Mouse (Mus musculus) left cerebral cortex, adult 11 months (tissue): ENCODE measurements around the gene Prss54.

ENCODE experiments used
- DNase-seq: peaks from one replicate; pipeline ENCODE4 v3.0.0; 2022; ENCODE audit warnings: low spot score

Gene Prss54

DNA sequence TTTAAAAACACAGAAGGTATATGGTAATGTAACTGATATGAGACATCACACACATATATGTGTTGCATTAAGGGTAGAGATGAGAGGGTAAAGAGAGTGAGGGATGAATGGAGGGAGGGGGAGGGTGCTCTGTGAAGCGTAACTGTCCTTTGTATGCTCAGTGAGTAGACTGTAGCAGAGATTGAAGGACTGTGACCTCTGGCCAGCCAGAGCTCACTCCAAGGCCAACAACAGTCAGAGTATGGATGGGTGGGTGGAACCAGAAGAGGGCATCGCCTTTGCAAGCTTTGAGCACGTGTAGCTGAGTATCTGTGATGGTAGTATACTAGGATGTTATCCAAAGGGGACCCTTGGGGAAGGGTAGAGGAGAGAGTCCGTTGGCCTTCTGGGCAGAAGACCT, 24.6 kb downstream of the Prss54 start:
- no peak for DNase-seq

- no peak for DNase-seq
Observed at GRCm38 (mm10) chr8:95549871-95550829, 26.0 kb downstream of the Prss54 start.

GRCm38 (mm10) chr8:95547931-95548330, 28.2 kb downstream of the Prss54 start:
- DNase-seq = no peak

- DNase-seq = no peak
Observed at GRCm38 (mm10) chr8:95546986-95547385, 29.2 kb downstream of the Prss54 start.

- no peak for DNase-seq
Observed at GRCm38 (mm10) chr8:95545815-95546214, 30.3 kb downstream of the Prss54 start.

DNA sequence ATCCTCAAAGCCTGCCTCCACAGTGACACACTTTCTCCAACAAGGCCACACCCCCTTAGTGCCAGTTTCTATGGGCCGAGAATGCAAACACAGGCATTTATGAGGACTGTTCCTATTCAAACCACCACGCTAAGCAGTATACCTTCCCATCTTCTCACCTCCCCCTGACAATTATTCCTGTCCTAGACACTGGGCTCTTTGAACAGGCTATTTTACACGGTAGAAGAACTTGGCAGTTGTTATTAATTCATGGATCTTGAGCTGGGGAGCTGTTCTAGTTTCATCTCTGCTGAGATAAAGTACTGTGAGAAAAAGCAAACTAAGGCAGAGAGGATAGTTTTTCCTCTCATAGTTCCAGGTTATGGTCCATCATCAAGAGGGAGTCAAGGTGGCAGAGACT, 33.1 kb downstream of the Prss54 start:
- no peak for DNase-seq

DNA sequence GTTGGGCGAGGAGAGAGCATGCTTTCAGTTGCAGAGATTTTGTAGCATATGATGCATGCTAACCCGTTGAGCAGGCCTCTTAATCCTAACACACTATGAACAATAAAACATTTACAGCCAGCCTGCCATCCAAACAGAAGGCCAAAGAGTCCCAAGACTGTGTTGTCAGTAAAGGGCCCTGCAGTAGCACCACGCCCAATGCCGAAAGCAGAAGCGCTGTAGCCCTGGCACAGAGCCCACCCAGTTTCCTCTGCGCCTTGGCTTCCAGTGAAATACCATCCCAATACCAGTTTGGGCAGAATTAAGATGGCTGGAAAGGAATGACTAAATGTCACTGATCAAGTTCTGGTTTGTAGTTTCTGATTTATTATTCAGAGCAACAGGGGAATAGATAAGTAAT, 33.9 kb downstream of the Prss54 start:
- DNase-seq = no peak

DNA sequence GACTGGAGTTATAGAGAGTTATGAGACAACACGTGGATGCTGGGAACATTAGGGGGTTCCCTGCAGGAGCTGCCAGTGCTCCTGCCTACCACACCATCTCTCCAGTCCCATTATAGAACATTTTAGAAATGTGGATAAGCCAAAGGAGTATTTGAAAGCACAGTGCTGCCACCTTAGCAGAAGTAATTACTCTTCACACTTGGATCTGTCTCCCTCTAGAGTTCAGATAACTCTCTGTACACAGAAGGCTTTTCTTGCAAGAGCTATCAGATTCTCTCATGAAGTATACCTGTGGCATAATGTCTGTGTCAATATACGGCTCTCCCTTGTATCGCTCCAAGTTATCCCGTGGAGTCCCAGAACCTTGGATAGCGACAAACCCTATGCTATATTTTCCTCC, 36.7 kb downstream of the Prss54 start:
- DNase-seq = peak; percentile 29

- peak; percentile 29 for DNase-seq
Observed at GRCm38 (mm10) chr8:95533584-95534387, 42.4 kb downstream of the Prss54 start, which contains the start of gene Ccdc113. Gene Ccdc113 (plus strand): TSS chr8:95534085.

GRCm38 (mm10) chr8:95532206-95532605, 43.9 kb downstream of the Prss54 start:
- no peak for DNase-seq

GRCm38 (mm10) chr8:95528750-95529310, 47.3 kb downstream of the Prss54 start:
- no peak for DNase-seq

DNA sequence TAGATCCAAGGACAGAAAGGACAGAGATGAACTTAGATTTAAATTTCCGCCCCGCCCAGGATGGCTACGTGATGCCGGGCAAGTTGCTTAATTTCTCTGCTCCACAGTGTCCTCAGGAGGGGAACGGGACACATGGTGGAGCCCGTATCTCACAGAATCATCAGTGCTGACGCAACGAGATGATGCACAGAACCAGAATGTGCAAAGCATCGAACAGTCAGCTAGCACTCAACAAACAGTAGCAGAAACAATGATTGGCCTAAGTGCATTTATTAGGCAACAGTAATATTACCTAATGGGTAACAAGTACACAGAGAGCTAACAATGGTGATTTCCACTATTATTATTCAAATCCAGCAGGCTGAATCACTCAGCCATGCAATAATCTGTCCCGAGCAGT, 47.9 kb downstream of the Prss54 start:
- DNase-seq = no peak

- no peak for DNase-seq
Observed at GRCm38 (mm10) chr8:95523991-95524390, 52.1 kb downstream of the Prss54 start.

DNA sequence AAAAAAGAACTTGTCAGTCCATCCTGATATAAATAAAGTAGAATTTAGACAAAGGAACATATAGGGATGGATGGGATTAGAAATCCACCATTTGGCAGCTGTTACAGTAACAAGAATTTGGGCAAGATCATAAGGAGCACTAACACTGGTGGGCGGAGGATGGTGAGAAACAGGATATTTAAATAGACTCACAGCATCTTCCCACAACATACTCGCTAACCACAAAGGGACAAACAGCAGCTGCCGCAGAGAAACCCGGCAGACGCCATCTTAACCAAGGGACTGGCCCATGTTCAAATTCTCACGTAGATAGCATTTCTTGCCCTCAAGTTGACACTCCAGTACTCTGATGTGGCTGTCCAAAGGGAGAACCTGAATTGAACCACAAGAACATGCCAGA, 59.2 kb downstream of the Prss54 start:
- DNase-seq = peak; percentile 39

GRCm38 (mm10) chr8:95513219-95513618, 62.9 kb downstream of the Prss54 start:
- DNase-seq = no peak

- no peak for DNase-seq
Observed at GRCm38 (mm10) chr8:95512257-95512656, 63.9 kb downstream of the Prss54 start.
